Mouse (Mus musculus) forebrain, embryonic 13.5 days (tissue): ENCODE results near the gene Ifng. TPM values are rescaled to one million over a fixed set of nuclear protein-coding genes. Genes with fewer than 3 reads are reported as not detected.

ENCODE experiments used
- ATAC-seq: fragments of 200-750 bp; cut with Nextera tagmentation; 2 replicates; pipeline ENCODE4 v1.8.0; 2017
- H3K27ac ChIP-seq: fragments of 300-500 bp; sonication (generic); 2 replicates; pipeline ENCODE4 v1.5.1; 2015; ENCODE audit warnings: inconsistent platforms, mild to moderate bottlenecking, moderate library complexity
- H3K27me3 ChIP-seq: fragments of 300-500 bp; sonication (generic); 2 replicates; pipeline ENCODE4 v1.6.1; 2015; ENCODE audit warnings: mild to moderate bottlenecking, inconsistent platforms
- H3K36me3 ChIP-seq: fragments of 300-500 bp; sonication (generic); 2 replicates; pipeline ENCODE4 v1.6.1; 2015; ENCODE audit warnings: mild to moderate bottlenecking, inconsistent platforms; ENCODE audit not compliant: poor library complexity, severe bottlenecking
- H3K4me1 ChIP-seq: fragments of 300-500 bp; sonication (generic); 2 replicates; pipeline ENCODE4 v1.6.1; 2015; ENCODE audit warnings: inconsistent platforms
- H3K4me2 ChIP-seq: fragments of 300-500 bp; sonication (generic); 2 replicates; pipeline ENCODE4 v1.6.1; 2015; ENCODE audit warnings: inconsistent platforms, mild to moderate bottlenecking, moderate library complexity
- H3K4me3 ChIP-seq: fragments of 300-500 bp; sonication (generic); 2 replicates; pipeline ENCODE4 v1.5.1; 2015; ENCODE audit warnings: mild to moderate bottlenecking, inconsistent platforms
- H3K9ac ChIP-seq: fragments of 300-500 bp; sonication (generic); 2 replicates; pipeline ENCODE4 v1.6.1; 2015; ENCODE audit warnings: mild to moderate bottlenecking, inconsistent platforms
- H3K9me3 ChIP-seq: fragments of 300-500 bp; sonication (generic); replicated peaks from 2 replicates; pipeline ENCODE4 v1.6.1; 2016; ENCODE audit warnings: inconsistent platforms
- WGBS: fragments of 180-500 bp; shearing (Covaris S2); methylation state at CpG from one replicate; pipeline ENCODE4 v1.1.7; 2015; 5-methylcytosine and 5-hydroxymethylcytosine counted together
- polyA plus RNA-seq: library from polyadenylated mRNA; unstranded; fragments of >200 nt; fragmentation: Nextera tagmentation; extraction: Ambion mirVana; gene quantifications from 2 replicates; pipeline ENCODE4 v1.2.1, GENCODE M21; 2015

Gene Ifng
- polyA plus RNA-seq, 1 experiment from 2014 or later, result not detected

DNA sequence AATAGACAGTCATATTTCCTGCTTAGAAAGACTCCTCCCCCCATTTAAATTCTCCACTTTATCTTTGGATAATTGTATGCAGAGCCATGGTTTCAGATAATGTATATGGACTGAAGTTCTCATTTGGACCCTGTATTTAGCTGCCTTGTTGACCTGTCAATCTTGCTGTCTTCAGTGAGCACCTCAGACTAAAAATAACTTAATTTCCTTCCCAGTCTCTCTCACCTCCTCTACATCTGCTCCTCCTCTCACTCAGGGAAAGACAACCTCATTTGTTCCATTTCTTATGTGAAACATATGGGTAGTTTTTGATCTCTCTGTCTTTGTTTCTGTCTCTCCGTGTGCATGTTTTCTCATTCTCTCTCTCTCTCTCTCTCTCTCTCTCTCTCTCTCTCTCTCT lies 53.3 kb downstream of the Ifng start:
- Histone ChIP-seq H3K4me3 (no peak overlapping the region), H3K9ac (no peak overlapping the region), H3K36me3 (no peaks in the 10 kb centered on the region), H3K4me1 (no peaks in the 10 kb centered on the region), H3K27ac (no peak overlapping the region), H3K27me3 (no peaks in the 10 kb centered on the region), H3K9me3 (no peaks in the 10 kb centered on the region), H3K4me2 (no peak overlapping the region)
- ATAC-seq, result no peak
- 84% methylated on average over 1 of the region's 1 CpGs for WGBS

DNA sequence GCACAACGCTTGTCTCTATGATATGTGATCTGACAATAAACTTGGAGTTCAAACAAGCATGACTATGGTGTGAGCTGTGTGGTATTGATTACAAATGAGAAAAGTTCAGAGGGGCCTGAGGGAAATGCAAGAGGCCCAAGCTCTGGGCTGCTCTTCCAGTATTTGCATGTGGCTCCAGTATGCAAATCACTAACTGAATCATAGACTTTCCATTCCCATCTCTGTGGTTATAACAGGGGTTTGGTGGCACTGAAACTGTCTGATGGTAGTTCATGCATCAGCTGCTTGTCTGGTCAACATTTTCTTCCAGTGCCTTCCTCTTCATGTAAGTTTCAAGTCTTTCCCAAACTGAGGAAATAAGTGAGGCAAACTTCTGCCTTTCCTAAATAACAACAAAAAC lies 54.5 kb downstream of the Ifng start:
- Histone ChIP-seq H3K4me3 (no peak overlapping the region), H3K9me3 (no peaks in the 10 kb centered on the region), H3K4me1 (no peaks in the 10 kb centered on the region), H3K27me3 (no peaks in the 10 kb centered on the region), H3K27ac (no peak overlapping the region), H3K4me2 (no peak overlapping the region), H3K36me3 (no peaks in the 10 kb centered on the region), H3K9ac (no peak overlapping the region)
- 88% methylated on average over 1 of the region's 1 CpGs for WGBS
- no peak for ATAC-seq

Other genes starting within 250 kb of the Ifng start
- not detected in 2 replicates for gene Il22, start 236.1 kb upstream of the Ifng start, polyA plus RNA-seq
- 0.18 and 0.19 TPM in 2 replicates for gene Gm32717, start 200.3 kb upstream of the Ifng start, polyA plus RNA-seq
- gene Gm32802, start 182.4 kb upstream of the Ifng start, polyA plus RNA-seq, result 0.18 and 0.19 TPM in 2 replicates
- gene Iltifb, start 146.0 kb upstream of the Ifng start, polyA plus RNA-seq, result not detected in 2 replicates
- gene Gm9040, start 114.1 kb upstream of the Ifng start, polyA plus RNA-seq, result 0.08 TPM in 1 of 2 replicates, not detected in the other
- 0.08 TPM in 1 of 2 replicates, not detected in the other for gene Gm9044, start 108.6 kb upstream of the Ifng start, polyA plus RNA-seq
- not detected in 2 replicates for gene Gm9045, start 103.2 kb upstream of the Ifng start, polyA plus RNA-seq
- gene Gm9046, start 97.8 kb upstream of the Ifng start, polyA plus RNA-seq, result not detected in 2 replicates
- not detected in 2 replicates for gene Gm9048, start 92.4 kb upstream of the Ifng start, polyA plus RNA-seq
- gene Gm9049, start 86.9 kb upstream of the Ifng start, polyA plus RNA-seq, result not detected in 2 replicates